Mouse (Mus musculus): ENCODE data around the gene Gm20388. TPM values are rescaled to one million over a fixed set of nuclear protein-coding genes. Genes with fewer than 3 reads are reported as not detected.
A peak's percentile ranks its signal among the peaks of the same experiment; 100 is the strongest.

The Gm20388 gene
- polyA plus RNA-seq, 1 experiment from 2014 or later, result 2.5 TPM

DNA sequence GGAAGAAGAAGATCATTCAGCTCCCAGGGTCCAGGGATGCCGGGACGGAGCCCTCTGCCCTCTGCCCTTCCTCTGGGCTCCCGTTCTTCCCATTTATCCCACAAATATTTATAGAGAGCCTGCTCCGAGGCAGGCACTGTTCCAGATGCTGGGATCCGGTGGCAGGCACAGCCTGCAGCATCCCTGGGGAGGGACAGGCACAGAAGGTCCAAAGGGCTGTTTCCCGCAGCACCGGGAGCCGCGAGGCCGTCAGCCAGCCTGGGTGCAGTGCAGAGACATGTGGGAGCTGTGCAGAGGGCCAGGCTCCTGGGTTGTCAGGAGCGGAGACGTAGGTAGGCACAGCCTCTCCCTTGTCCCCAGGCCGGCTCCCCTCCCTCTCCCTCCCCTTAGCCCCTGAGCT lies 322.3 kb downstream of the Gm20388 start:
- Histone ChIP-seq H3K27ac (0 out of 2 replicates have a peak overlapping the region, but pooled peaks have one; percentile 27), H3K36me3 (peaks cover 37% of the 10 kb centered on the region), H3K4me1 (peaks cover 67% of the 10 kb centered on the region), H3K27me3 (ENCODE audit: low read depth, poor library complexity, severe bottlenecking) (peaks cover 20% of the 10 kb centered on the region), H3K9me3 (replicated peaks) (no peaks in the 10 kb centered on the region), H3K4me3 (peak overlapping the region; percentile 76)
- no peak for DNase-seq (ENCODE audit: low spot score)
- WGBS, result 50% methylated on average over 13 of the region's 13 CpGs

DNA sequence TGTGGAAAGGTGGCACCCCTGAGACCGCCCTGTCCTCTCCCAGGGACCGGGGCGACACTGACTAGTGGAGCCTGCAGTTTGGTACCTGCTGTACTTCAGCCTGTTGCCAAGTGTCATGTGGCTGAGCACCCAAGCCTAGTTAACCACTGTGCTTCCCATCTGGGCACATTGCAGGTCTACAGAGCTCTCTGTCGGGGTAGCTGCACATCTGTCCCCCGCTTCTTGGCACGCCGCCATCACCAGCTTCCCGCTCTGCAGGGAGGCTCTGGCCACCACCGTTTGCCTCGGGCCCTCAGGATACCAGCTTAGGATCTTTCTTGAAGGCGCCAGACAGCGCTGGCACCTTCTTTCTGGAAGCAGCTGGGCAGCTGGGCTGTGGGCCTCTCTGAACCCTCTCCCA lies 323.8 kb downstream of the Gm20388 start:
- no peak for DNase-seq (ENCODE audit: low spot score)
- peaks cover 53% of the 10 kb centered on the region for H3K36me3 ChIP-seq
- peaks cover 15% of the 10 kb centered on the region for H3K27me3 ChIP-seq (ENCODE audit: low read depth, poor library complexity, severe bottlenecking)
- peaks cover 56% of the 10 kb centered on the region for H3K4me1 ChIP-seq
- no peaks in the 10 kb centered on the region for H3K9me3 ChIP-seq (replicated peaks)
- 0 out of 2 replicates have a peak overlapping the region, but pooled peaks have one; percentile 11 for H3K27ac ChIP-seq
- WGBS, result 76% methylated on average over 12 of the region's 12 CpGs
- H3K4me3 ChIP-seq, result no peak overlapping the region

DNA sequence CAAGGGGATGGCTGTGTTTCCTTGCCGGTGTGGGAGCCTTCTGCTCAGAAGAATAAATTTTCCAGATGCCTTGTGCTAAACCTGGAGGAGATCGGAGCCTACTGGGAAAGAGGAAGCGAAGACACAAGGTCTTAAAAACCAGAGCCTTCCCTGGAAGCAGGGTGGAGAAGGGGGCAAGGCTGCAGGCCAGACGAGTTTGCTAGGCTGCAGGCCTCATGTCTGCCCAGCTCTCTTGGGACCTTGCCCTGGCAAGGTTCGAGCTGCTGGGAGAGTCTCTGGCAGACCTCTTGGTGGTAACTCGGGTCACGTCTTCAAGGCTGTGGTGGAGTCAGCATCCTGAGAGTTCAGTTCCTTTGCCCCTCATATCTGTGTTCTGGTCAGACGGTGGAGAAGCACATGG lies 324.2 kb downstream of the Gm20388 start:
- 0 out of 2 replicates have a peak overlapping the region, but pooled peaks have one; percentile 11 for H3K27ac ChIP-seq
- no peaks in the 10 kb centered on the region for H3K9me3 ChIP-seq (replicated peaks)
- no peak overlapping the region for H3K4me3 ChIP-seq
- H3K27me3 ChIP-seq (ENCODE audit: low read depth, poor library complexity, severe bottlenecking), result peaks cover 10% of the 10 kb centered on the region
- peaks cover 52% of the 10 kb centered on the region for H3K4me1 ChIP-seq
- peaks cover 57% of the 10 kb centered on the region for H3K36me3 ChIP-seq
- WGBS, result 83% methylated on average over 8 of the region's 8 CpGs
- DNase-seq (ENCODE audit: low spot score), result no peak

DNA sequence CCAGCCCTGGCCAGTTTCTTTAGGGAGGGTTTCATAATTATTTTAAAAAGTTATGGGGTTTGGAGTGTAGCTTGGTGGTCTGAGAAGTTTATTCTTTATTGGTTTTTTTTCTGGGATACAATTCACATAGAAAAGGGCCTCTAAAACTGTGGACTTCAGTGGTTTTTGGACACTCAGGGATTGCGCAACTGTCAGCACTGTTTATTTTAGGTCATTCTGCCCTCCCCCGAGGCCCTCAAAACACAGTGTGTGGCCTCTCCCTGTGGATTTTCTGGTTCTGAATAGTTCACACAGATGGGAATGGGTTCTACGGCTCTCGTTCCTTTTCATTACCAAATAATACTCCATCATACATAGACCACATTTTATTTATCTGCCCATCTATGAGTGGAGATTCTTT lies 332.6 kb downstream of the Gm20388 start:
- Histone ChIP-seq H3K4me3 (no peak overlapping the region), H3K27ac (no peak overlapping the region), H3K36me3 (peaks cover 76% of the 10 kb centered on the region), H3K4me1 (no peaks in the 10 kb centered on the region; the same call in 1 of the 2 replicates), H3K9me3 (replicated peaks) (no peaks in the 10 kb centered on the region), H3K27me3 (ENCODE audit: low read depth, poor library complexity, severe bottlenecking) (no peaks in the 10 kb centered on the region)
- 91% methylated on average over 4 of the region's 4 CpGs for WGBS
- DNase-seq (ENCODE audit: low spot score), result no peak

DNA sequence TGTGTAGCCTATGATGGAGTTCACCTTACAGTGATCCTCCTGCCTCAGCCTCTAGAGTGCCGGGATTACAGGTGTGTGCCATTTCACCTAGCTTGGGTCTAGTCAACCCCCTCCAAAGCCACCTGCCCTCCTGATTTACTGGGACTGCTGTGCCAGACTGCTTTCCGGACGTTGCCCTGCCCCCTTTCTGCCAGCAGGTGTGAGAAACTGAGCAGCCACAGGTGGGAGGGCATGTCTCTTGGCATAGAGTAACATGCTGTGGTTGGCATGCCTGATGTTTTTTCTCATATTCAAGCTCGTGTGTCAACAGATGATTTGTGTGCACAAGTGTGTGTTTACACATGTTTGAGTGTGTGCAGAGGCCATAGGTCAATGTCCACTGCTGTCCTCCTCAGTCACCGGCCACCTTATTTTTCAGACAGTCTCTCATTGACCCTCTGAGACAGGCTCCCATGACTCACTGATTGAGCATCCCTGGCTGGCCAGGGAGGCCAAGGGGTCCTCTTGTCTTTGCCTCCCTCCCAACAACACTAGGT lies 333.3 kb downstream of the Gm20388 start:
- H3K27ac ChIP-seq, result no peak overlapping the region
- H3K9me3 ChIP-seq (replicated peaks), result no peaks in the 10 kb centered on the region
- H3K36me3 ChIP-seq, result peaks cover 69% of the 10 kb centered on the region
- no peak for DNase-seq (ENCODE audit: low spot score)
- no peaks in the 10 kb centered on the region for H3K27me3 ChIP-seq (ENCODE audit: low read depth, poor library complexity, severe bottlenecking)
- WGBS, result 93% methylated on average over 5 of the region's 5 CpGs
- no peak overlapping the region for H3K4me3 ChIP-seq
- no peaks in the 10 kb centered on the region; the same call in 1 of the 2 replicates for H3K4me1 ChIP-seq

DNA sequence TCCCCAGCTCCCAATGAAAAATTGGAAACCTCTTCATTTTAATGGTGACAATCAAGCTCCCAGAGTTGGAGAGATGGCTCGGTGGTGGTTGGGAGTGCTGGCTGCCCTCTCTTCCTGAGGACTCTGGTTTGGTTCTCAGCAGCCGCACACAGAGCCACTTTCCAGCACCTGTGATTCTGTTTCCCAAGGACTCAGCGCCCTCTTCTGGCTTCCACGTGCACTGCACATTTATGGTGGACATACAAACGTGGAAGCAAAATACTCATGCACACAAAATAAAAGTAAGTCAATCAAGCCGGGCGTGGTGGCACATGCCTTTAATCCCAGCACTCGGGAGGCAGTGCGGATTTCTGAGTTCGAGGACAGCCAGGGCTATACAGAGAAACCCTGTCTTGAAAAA lies 333.9 kb downstream of the Gm20388 start:
- peaks cover 66% of the 10 kb centered on the region for H3K36me3 ChIP-seq
- no peaks in the 10 kb centered on the region for H3K27me3 ChIP-seq (ENCODE audit: low read depth, poor library complexity, severe bottlenecking)
- H3K4me1 ChIP-seq, result peaks cover under 1% of the 10 kb centered on the region
- 90% methylated on average over 10 of the region's 10 CpGs for WGBS
- H3K4me3 ChIP-seq, result no peak overlapping the region
- H3K9me3 ChIP-seq (replicated peaks), result no peaks in the 10 kb centered on the region
- no peak overlapping the region for H3K27ac ChIP-seq
- DNase-seq (ENCODE audit: low spot score), result no peak

DNA sequence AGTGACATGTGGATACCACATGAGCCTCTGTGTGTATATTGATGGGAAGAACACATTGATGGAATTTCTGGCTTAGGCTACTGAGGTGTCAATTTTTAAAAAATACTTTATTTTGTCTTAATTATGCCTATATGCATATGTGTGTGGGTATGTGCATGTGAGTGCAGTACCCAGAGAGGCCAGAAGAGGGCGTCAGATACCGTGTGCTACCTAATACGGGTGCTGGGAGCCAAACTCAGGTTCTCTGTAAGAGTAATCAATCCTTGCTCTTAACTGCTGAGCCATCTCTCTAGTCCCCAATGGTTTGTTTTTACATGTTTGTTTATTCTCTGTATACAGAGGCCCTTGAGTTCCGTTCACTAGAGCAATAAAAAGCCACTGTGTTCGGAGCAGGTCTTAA lies 337.0 kb downstream of the Gm20388 start:
- Histone ChIP-seq H3K9me3 (replicated peaks) (no peaks in the 10 kb centered on the region), H3K27me3 (ENCODE audit: low read depth, poor library complexity, severe bottlenecking) (no peaks in the 10 kb centered on the region), H3K36me3 (peaks cover 47% of the 10 kb centered on the region), H3K4me3 (no peak overlapping the region), H3K4me1 (peaks cover 27% of the 10 kb centered on the region), H3K27ac (no peak overlapping the region)
- DNase-seq (ENCODE audit: low spot score), result no peak
- WGBS, result 68% methylated on average over 5 of the region's 5 CpGs

DNA sequence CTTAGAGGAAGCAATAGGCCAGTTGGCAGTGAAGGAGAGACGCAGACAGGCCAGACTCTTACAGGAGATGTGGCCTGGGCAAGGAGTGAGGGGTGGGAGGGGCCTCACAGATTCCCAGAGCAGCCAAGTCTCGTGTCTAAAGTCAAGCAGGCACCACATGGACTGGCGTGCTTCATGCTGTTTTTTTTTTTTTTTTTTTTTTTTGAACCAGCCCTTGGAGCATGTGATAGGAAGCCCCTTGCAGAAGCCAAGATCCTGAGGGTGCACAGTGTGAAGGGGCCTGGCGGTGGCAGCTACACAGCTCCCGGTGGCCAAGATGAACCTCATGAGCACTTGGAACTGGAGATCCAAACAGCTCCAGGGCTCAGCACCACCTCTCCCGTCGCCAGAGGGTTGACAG lies 337.4 kb downstream of the Gm20388 start:
- Histone ChIP-seq H3K27me3 (ENCODE audit: low read depth, poor library complexity, severe bottlenecking) (no peaks in the 10 kb centered on the region), H3K27ac (no peak overlapping the region), H3K9me3 (replicated peaks) (no peaks in the 10 kb centered on the region), H3K4me3 (no peak overlapping the region), H3K36me3 (peaks cover 45% of the 10 kb centered on the region), H3K4me1 (peaks cover 32% of the 10 kb centered on the region)
- no peak for DNase-seq (ENCODE audit: low spot score)
- WGBS, result 75% methylated on average over 7 of the region's 7 CpGs

DNA sequence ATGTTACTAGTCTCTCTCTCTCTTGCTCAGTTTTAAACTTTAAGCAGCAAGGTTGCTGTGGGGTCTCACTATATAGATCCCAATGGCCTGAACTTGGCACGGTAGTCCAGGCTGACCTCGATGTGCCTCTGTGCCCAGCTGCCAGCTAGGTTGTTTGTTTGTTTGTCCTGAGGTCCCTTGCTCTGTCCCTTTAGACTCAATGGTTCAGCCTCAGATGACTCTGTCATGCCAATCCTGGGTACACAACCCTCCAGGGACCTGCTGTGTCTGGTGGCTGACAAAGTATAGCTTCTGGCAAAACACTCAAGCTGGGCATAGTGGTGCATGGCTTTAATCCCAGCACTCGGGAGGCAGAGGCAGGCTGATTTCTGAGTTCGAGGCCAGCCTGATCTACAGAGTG lies 337.8 kb downstream of the Gm20388 start:
- Histone ChIP-seq H3K4me1 (peaks cover 33% of the 10 kb centered on the region), H3K9me3 (replicated peaks) (no peaks in the 10 kb centered on the region), H3K27me3 (ENCODE audit: low read depth, poor library complexity, severe bottlenecking) (no peaks in the 10 kb centered on the region), H3K4me3 (no peak overlapping the region), H3K27ac (no peak overlapping the region), H3K36me3 (peaks cover 41% of the 10 kb centered on the region)
- no peak for DNase-seq (ENCODE audit: low spot score)
- WGBS, result 87% methylated on average over 4 of the region's 4 CpGs

DNA sequence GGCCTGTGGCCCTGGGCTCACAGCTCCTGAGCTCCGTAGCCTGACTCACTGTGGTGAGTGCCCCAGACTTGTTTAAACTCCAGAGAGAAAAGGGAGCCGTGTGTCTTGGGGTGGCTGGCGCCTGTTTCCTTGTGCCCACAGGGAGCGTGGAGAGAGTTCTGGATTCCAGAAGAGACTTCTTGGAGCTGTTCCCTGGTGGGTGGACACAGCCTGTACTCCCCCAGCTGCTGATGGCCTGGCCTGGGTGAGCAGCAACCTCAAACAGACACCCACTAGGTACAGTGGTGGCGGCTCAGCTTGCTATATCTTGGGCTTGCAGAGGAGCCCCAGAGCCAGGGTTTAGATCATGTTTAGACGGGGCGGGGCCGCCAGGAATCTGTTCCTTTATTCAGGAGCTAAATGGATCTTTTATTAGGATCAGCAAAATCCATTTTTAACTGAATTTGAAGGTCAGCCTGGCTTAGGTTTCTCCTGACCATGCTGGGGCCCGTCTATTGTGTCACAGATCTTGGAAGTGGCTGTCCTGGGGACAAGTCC lies 339.2 kb downstream of the Gm20388 start:
- no peaks in the 10 kb centered on the region for H3K27me3 ChIP-seq (ENCODE audit: low read depth, poor library complexity, severe bottlenecking)
- no peak for DNase-seq (ENCODE audit: low spot score)
- H3K9me3 ChIP-seq (replicated peaks), result no peaks in the 10 kb centered on the region
- H3K4me1 ChIP-seq, result peaks cover 47% of the 10 kb centered on the region
- no peak overlapping the region for H3K4me3 ChIP-seq
- H3K27ac ChIP-seq, result peak overlapping the region; percentile 53; the same call in 1 of the 2 replicates
- WGBS, result 85% methylated on average over 9 of the region's 9 CpGs
- peaks cover 27% of the 10 kb centered on the region for H3K36me3 ChIP-seq

DNA sequence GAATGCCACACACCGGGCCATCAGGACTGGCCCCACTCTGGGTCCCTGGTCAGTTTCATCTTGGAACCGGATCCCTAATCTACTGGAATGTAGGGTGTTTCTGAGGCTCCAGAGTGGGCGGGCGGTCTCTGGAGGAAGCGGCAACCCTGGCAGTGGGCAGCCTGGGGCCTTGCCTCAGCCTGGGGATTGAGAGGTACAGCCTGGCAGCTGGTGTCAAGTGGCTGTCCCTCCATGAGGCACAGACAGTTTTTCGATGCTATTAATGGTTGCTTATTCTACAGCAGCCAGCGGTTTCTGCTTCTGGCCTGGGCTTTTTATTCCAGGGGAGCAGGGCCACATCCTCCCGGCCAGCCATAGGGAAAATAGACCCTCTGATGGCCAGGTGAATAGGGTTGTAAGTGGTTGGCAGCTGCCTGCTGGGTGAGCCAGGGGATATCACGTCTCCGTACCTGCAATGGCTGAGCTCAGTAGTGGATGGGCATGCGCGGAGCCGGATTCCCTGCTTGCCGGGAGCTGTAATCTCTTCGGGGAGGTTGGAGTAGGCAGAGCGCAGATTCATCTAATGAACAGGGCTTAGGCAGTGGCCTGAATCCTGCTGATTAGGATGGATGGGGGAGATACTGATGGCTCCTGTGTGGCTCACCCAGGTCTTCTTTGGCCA lies 340.2 kb downstream of the Gm20388 start:
- H3K9me3 ChIP-seq (replicated peaks), result no peaks in the 10 kb centered on the region
- peaks cover 31% of the 10 kb centered on the region for H3K36me3 ChIP-seq
- no peak overlapping the region for H3K4me3 ChIP-seq
- peak overlapping the region; percentile 6; the same call in 1 of the 2 replicates for H3K27ac ChIP-seq
- 78% methylated on average over 16 of the region's 16 CpGs for WGBS
- no peak for DNase-seq (ENCODE audit: low spot score)
- peaks cover 57% of the 10 kb centered on the region for H3K4me1 ChIP-seq
- H3K27me3 ChIP-seq (ENCODE audit: low read depth, poor library complexity, severe bottlenecking), result no peaks in the 10 kb centered on the region

DNA sequence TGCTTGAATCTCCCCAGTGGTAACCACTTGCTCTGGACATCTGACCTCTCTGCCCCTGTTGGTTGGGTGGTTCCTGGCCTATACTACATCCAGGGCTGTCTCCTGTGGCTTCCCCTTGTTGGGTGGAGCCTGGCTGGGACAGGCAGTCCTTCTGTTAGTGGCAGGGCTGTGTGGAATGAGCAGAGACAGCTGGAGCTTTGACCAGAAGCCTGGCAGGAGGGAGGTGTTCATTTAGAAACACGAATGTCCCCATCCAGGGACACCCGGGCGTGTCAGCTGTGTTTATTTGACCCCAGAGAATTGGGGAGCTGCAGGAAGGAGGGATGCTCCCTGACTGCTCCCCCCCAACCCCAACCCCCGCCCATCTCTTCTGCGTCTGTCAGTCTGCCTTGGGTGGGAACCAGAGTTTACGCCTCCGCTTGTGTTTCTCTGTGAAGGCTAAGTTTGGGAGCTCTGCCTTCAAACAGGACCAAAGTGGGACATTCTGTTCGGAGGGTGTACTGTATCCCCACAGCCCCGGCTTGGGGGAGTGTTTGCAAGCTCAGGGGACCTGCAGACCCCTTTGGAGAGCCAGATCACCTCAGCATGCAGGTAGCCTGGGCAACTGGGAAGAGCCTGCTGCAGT lies 340.9 kb downstream of the Gm20388 start:
- Histone ChIP-seq H3K4me3 (no peak overlapping the region), H3K36me3 (peaks cover 25% of the 10 kb centered on the region), H3K4me1 (peaks cover 63% of the 10 kb centered on the region), H3K27me3 (ENCODE audit: low read depth, poor library complexity, severe bottlenecking) (no peaks in the 10 kb centered on the region), H3K27ac (peak overlapping the region; percentile 6), H3K9me3 (replicated peaks) (no peaks in the 10 kb centered on the region)
- DNase-seq (ENCODE audit: low spot score), result no peak
- 69% methylated on average over 9 of the region's 9 CpGs for WGBS

DNA sequence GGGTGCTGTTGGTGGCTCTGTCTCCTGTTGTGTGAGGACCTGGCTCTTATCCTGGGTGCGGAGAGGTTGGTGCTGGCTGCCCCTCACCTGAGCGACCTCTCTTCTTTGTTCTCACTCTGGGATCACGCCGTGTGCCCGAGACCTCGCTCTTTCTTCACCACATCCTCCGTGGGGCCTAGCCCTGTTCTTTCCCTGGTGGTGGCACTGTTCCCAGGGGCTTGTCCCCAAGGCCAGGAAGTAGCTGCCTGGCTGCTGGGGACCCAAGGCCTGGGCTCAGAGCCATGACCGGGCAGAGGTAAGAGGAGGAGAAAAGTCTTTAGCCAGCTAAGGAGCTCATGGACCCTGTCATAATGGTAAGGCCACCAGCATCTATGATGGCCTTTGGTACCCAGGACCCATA lies 343.0 kb downstream of the Gm20388 start:
- Histone ChIP-seq H3K4me3 (no peak overlapping the region), H3K36me3 (peaks cover 12% of the 10 kb centered on the region), H3K27me3 (ENCODE audit: low read depth, poor library complexity, severe bottlenecking) (no peaks in the 10 kb centered on the region), H3K27ac (peak overlapping the region; percentile 56), H3K9me3 (replicated peaks) (no peaks in the 10 kb centered on the region), H3K4me1 (peaks cover 84% of the 10 kb centered on the region)
- DNase-seq (ENCODE audit: low spot score), result no peak
- WGBS, result 90% methylated on average over 8 of the region's 8 CpGs
